Mouse (Mus musculus): ENCODE results near the gene Krt73.

Krt73 gene

GRCm38 (mm10) chr15:101802296-101802835 lies at the start of gene Krt73:
Krt73 (minus strand) TSS chr15:101802346.
- CTCF ChIA-PET = interaction anchor here in 3 of 4 experiments (0.5 to 1.1 kb wide), 3 partner anchors 11 to 263 kb away, joined by 3 to 14 read pairs (median 4); no protein-coding TSS in a partner anchor

GRCm38 (mm10) chr15:101850694-101851093 lies 48.5 kb upstream of the Krt73 start, which contains the start of gene Krt1:
Krt1 (minus strand) TSS chr15:101850794.
- POLR2A ChIA-PET = interaction anchor here in 2 of 4 experiments (0.6 to 1.4 kb wide), 3 partner anchors 10 to 138 kb away, joined by 3 to 7 read pairs (median 3); no protein-coding TSS in a partner anchor
- CTCF ChIA-PET = interaction anchor here in 2 of 4 experiments (0.6 to 1.0 kb wide), 3 partner anchors 78 to 1071 kb away, joined by 3 to 5 read pairs (median 4); no protein-coding TSS in a partner anchor

More at GRCm38 (mm10) chr15:101802296-101802835, at the start of gene Krt73:
- POLR2A ChIA-PET = interaction anchor here in 2 of 4 experiments (0.8 to 1.4 kb wide), 2 partner anchors 9 to 13 kb away, joined by 3 read pairs; no protein-coding TSS in a partner anchor

DNA sequence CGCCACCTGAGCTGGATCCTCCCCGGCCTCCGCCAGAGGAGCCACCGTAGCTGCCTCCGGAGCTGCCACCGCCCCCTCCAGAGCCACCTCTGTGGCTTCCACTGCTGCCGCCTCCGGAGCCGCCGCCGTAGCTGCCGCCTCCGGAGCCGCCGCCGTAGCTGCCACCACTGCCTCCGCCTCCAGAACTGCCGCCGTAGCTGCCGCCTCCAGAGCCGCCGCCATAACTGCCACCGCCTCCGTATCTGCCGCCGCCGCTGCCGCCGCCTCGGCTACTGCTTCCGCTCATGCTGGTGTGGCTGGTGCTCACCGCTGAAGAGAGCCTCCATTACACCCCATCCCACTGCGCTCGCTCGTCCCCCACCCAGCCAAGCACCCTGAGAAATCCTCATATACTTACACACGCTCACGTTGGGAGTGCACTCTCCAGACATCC lies 43.8 kb upstream of the Krt73 start:
- POLR2A ChIA-PET = no interaction called here
- CTCF ChIA-PET = interaction anchor here (0.7 to 2.7 kb wide), 11 partner anchors 15 to 808 kb away, joined by 3 to 7 read pairs (median 4); no protein-coding TSS in a partner anchor

DNA sequence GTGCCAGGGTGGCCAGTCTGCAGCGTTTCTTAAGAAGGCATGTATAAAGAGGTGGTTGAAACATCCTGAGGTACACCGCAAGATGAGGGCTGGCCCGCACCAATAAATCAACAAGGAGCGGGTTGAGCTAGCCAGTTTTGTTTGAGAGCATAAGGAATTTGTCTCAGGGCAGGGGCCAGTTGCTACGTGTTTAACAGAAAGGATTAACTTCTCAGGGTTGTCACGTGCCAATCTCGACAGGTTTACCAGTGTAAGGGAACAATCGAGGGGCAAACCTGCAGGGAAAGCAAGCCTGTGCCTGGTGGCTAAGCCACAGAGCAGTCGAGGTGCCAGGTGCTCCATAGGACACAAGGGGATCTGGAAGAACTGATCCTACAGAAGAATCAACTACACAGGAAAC lies 41.0 kb upstream of the Krt73 start:
- CTCF ChIA-PET = no interaction called here
- POLR2A ChIA-PET = no interaction called here

DNA sequence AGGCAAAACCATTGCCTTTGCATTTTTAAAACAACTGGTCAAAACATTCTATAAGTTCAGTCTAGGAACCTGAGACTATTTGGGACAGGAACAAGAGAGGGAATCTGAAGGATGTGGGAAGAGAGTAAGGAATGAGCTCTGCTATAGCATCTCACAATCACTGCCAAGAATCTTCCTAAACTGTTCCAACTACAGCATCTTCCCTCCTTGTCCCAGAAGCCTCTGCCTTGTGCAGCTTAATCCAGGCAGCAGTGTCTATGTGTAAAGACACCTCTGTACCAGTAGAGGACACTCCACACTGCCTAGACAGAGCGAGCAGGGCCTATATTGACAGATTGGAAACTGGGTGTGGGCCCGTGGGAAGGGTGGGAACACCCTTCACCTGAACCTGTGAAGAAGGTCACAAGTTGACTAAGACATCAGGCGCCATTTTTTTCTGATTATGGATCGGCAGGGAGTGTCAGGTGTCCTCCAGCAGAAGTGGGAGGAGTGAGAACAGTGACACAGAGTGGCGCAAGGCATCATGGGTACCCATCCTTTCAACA lies 32.7 kb upstream of the Krt73 start:
- CTCF ChIA-PET = interaction anchor here (0.5 to 2.4 kb wide), 17 partner anchors 12 to 491 kb away, joined by 3 to 13 read pairs (median 4); partner anchors contain the start of gene Krt2 (in 1 of the 4)
- POLR2A ChIA-PET = no interaction called here

GRCm38 (mm10) chr15:101833131-101833530 lies 31.0 kb upstream of the Krt73 start:
- ChIA-PET CTCF (interaction anchor here in 2 of 4 experiments (1.1 to 2.4 kb wide), 2 partner anchors 140 to 151 kb away, joined by 3 to 13 read pairs; no protein-coding TSS in a partner anchor), POLR2A (interaction anchor here in 1 of 4 experiments (0.6 kb wide), 1 partner anchor 259 kb away, joined by 3 read pairs; no protein-coding TSS in a partner anchor)

- ChIA-PET CTCF (interaction anchor here in 1 of 4 experiments (0.6 kb wide), 1 partner anchor 25 kb away, joined by 3 read pairs; no protein-coding TSS in a partner anchor), POLR2A (interaction anchor here in 1 of 4 experiments (0.6 kb wide), 1 partner anchor 382 kb away, joined by 5 read pairs; no protein-coding TSS in a partner anchor)
These were observed 27.3 kb upstream of the Krt73 start for GRCm38 (mm10) chr15:101829441-101829840.

DNA sequence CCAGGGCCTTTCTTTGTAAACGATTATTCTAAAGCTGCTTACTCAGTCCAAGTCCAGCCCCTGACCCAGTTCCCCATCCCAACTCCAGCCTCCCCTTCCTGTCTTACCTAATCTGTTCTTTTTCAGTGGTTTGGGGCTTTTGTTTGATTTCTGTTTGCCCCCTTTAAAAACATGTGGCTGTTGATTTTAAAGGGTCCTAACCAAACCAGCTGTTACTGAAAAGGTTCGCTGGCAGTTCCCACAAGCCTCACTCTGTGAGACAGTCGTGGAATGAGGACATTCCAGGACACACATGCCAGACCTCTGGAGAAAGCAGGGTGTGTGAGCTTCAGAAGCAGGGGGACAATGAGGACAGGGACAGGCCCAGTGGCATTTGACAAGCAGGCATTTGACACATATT lies 19.6 kb upstream of the Krt73 start:
- ChIA-PET CTCF (interaction anchor here in 1 of 4 experiments (0.6 kb wide), 1 partner anchor 250 kb away, joined by 13 read pairs; no protein-coding TSS in a partner anchor), POLR2A (no interaction called here)

DNA sequence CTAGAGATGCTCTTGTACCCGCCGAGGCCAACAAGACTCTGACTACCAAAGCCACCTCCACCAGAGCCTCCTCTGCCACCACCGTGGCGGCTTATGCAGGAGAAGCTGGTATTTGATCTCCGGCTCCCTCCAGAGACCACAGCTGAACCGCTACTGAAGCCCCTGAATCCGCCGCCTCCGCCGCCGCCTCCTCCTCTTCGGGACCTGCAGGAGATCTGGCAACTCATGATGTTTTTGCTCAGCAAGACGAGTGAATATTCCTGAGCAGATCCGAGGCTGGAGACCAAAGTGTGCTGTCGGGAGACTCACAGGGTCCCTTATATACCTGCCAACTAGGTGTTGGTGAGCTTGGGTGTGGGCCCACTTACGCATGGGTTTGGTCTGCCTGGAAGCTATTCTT lies 15.7 kb upstream of the Krt73 start, which contains the start of gene Krt2:
Krt2 (minus strand) TSS at position 295 of the 400 bp plus-strand sequence.
- CTCF ChIA-PET = interaction anchor here (0.5 to 1.8 kb wide), 5 partner anchors 10 to 491 kb away, joined by 3 to 18 read pairs (median 3); partner anchors contain the start of gene Spryd3 (in 1 of the 4)
- POLR2A ChIA-PET = interaction anchor here in 1 of 4 experiments (0.7 to 1.9 kb wide), 6 partner anchors 9 to 507 kb away, joined by 3 to 5 read pairs (median 3); partner anchors contain the start of gene Krt18

DNA sequence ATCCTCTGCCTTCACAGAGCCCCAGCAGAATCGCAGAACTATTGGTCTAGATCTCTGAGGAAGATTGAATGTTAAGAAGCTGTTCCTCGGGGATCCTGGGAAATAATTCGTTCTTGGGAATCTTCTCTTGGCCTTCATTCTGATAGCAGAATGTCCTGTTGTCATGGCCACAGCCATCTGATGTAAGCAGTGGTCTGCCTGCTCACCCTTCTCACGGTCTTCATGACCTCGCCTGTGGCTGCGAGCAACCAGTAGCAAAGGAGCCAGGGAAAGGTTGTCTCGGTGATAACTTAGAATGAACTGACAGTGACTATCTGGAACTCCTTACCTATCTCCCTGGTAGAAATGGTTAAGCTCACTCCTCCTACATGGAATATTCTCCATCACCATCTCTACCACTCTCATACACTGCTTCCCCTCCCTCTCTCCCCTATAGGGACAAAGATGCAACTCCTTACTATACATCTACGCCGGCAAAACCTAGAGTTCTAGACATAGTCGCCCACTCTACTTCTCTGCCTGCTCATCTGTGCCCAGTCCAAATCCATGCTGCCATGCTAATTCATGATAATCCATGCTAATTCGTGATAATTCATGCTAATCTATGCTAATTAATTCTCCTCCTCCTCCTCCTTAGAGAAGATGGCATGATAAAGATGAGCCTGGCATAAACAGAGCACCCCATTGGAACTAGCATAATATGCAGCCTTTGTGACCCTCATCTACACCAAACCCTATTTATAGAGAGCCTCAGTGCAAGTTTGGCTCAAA lies 1.1 kb upstream of the Krt73 start:
- POLR2A ChIA-PET = no interaction called here
- CTCF ChIA-PET = interaction anchor here in 1 of 4 experiments (0.8 kb wide), 1 partner anchor 262 kb away, joined by 3 read pairs; no protein-coding TSS in a partner anchor

- ChIA-PET POLR2A (no interaction called here), CTCF (interaction anchor here in 3 of 4 experiments (0.6 to 3.1 kb wide), 4 partner anchors 13 to 917 kb away, joined by 3 to 12 read pairs (median 4); no protein-coding TSS in a partner anchor)
These were observed 11.3 kb downstream of the Krt73 start for GRCm38 (mm10) chr15:101790867-101791266.

DNA sequence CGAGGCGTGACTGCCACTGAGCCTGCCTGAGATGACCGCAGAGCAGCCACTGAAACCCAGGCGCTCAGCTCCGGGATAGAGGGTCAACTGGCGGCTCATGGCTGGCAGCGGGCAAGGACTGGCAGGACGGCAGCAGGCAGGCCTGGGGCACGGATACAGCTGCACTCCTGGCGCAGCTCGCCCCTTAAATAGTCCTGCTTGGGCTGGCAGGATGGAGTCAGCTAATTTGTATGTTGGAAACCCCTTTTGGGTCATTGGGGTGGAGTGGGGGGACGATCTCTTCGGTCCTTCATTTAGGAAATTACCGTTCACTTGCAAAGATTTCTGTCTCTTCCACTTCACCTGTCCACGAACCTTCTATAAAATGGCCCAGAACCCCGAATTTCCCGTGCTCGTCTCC lies 15.8 kb downstream of the Krt73 start, which contains the start of gene Krt72:
Krt72 (minus strand) TSS at position 101 of the 400 bp plus-strand sequence.
- ChIA-PET POLR2A (interaction anchor here in 1 of 4 experiments (0.6 kb wide), 1 partner anchor 525 kb away, joined by 3 read pairs; no protein-coding TSS in a partner anchor), CTCF (interaction anchor here in 3 of 4 experiments (0.5 to 1.3 kb wide), 5 partner anchors 9 to 198 kb away, joined by 3 to 9 read pairs (median 4); no protein-coding TSS in a partner anchor)

- ChIA-PET POLR2A (no interaction called here), CTCF (interaction anchor here (0.6 to 5.2 kb wide), 15 partner anchors 17 to 446 kb away, joined by 3 to 86 read pairs (median 10); no protein-coding TSS in a partner anchor)
These were observed 28.7 kb downstream of the Krt73 start for GRCm38 (mm10) chr15:101773420-101773819.

DNA sequence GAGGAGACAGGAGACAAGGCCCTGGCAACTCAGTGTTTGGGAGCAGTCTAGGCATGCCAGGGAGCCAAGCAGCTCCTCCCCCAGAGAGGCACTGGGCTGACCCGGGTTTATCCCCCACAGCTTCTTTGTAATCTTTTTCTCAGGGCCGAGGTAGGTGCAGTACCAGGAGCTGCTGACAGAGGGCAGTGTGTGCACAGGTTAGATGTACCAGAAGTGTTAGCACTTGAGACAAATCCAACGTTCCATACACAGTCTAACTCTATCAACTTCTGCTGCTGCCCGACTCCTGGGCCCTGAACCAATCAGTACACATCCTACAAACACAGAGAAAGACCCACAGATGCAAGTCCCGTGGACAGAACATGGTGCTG lies 29.4 kb downstream of the Krt73 start:
- ChIA-PET POLR2A (interaction anchor here in 2 of 4 experiments (0.5 to 1.6 kb wide), 6 partner anchors 182 to 436 kb away, joined by 3 to 9 read pairs (median 3); no protein-coding TSS in a partner anchor), CTCF (interaction anchor here (0.5 to 5.2 kb wide), 110 partner anchors 9 to 539 kb away, joined by 3 to 86 read pairs (median 4); partner anchors contain the start of genes Krt72 (in 2 of the 4), Krt1 (in 1 of the 4), Krt2 (in 1 of the 4) and Krt71 (in 1 of the 4))

GRCm38 (mm10) chr15:101772080-101772710 lies 30.0 kb downstream of the Krt73 start:
- ChIA-PET CTCF (interaction anchor here (0.5 to 5.2 kb wide), 110 partner anchors 8 to 539 kb away, joined by 3 to 86 read pairs (median 4); partner anchors contain the start of genes Krt72 (in 2 of the 4), Krt1 (in 1 of the 4), Krt2 (in 1 of the 4) and Krt71 (in 1 of the 4)), POLR2A (interaction anchor here in 2 of 4 experiments (0.5 to 1.6 kb wide), 6 partner anchors 181 to 436 kb away, joined by 3 to 9 read pairs (median 3); no protein-coding TSS in a partner anchor)

- ChIA-PET POLR2A (no interaction called here), CTCF (interaction anchor here in 1 of 4 experiments (0.7 to 1.1 kb wide), 2 partner anchors 201 to 203 kb away, joined by 3 read pairs; no protein-coding TSS in a partner anchor)
These were observed 31.9 kb downstream of the Krt73 start for GRCm38 (mm10) chr15:101770226-101770625.
